Mouse (Mus musculus): ENCODE data around the gene Ccdc42.

Ccdc42 gene

GRCm38 (mm10) chr11:68589055-68589809 is 2.4 kb downstream of the Ccdc42 start:
- DNase-seq, result peak; percentile 83

- peak; percentile 69 for DNase-seq
These were observed 4.9 kb downstream of the Ccdc42 start for GRCm38 (mm10) chr11:68591708-68592107.

- DNase-seq, result no peak
These were observed 6.4 kb downstream of the Ccdc42 start for GRCm38 (mm10) chr11:68593247-68593646.

GRCm38 (mm10) chr11:68597912-68598311 is 11.1 kb downstream of the Ccdc42 start:
- no peak for DNase-seq

GRCm38 (mm10) chr11:68600551-68601021 is 13.8 kb downstream of the Ccdc42 start:
- no peak for DNase-seq

- DNase-seq, result peak; percentile 61
These were observed 14.7 kb downstream of the Ccdc42 start for GRCm38 (mm10) chr11:68601486-68601991.

- peak; percentile 73 for DNase-seq
These were observed 15.5 kb downstream of the Ccdc42 start for GRCm38 (mm10) chr11:68602200-68602931.

- DNase-seq, result no peak
These were observed 20.2 kb downstream of the Ccdc42 start for GRCm38 (mm10) chr11:68607046-68607445.

- no peak for DNase-seq
These were observed 23.2 kb downstream of the Ccdc42 start for GRCm38 (mm10) chr11:68609910-68610566.

- no peak for DNase-seq
These were observed 23.7 kb downstream of the Ccdc42 start for GRCm38 (mm10) chr11:68610567-68610947.

GRCm38 (mm10) chr11:68613071-68613711 is 26.4 kb downstream of the Ccdc42 start:
- DNase-seq, result no peak

- no peak for DNase-seq
These were observed 35.9 kb downstream of the Ccdc42 start for GRCm38 (mm10) chr11:68622751-68623150.

- DNase-seq, result peak; percentile 87
These were observed 36.5 kb downstream of the Ccdc42 start for GRCm38 (mm10) chr11:68623225-68623870.

GRCm38 (mm10) chr11:68623871-68624258 is 37.0 kb downstream of the Ccdc42 start:
- peak; percentile 57 for DNase-seq

- DNase-seq, result no peak
These were observed 44.9 kb downstream of the Ccdc42 start for GRCm38 (mm10) chr11:68631611-68632316.

GRCm38 (mm10) chr11:68637861-68638615 is 51.2 kb downstream of the Ccdc42 start:
- DNase-seq, result peak; percentile 87

GRCm38 (mm10) chr11:68641361-68641760 is 54.5 kb downstream of the Ccdc42 start:
- DNase-seq, result no peak

- DNase-seq, result no peak
These were observed 58.0 kb downstream of the Ccdc42 start for GRCm38 (mm10) chr11:68644781-68645180.
